Mouse (Mus musculus): ENCODE results near the gene Ncbp3.

Gene Ncbp3

GRCm38 (mm10) chr11:73030821-73031498 lies 16.6 kb upstream of the Ncbp3 start:
- peak; percentile 78 for DNase-seq (ENCODE audit: low read depth)

GRCm38 (mm10) chr11:73031536-73031935 lies 16.0 kb upstream of the Ncbp3 start:
- DNase-seq (ENCODE audit: low read depth): no peak

GRCm38 (mm10) chr11:73036077-73036476 lies 11.5 kb upstream of the Ncbp3 start:
- no peak for DNase-seq (ENCODE audit: low read depth)

- no peak for DNase-seq (ENCODE audit: low read depth)
Observed at GRCm38 (mm10) chr11:73036889-73037288, 10.7 kb upstream of the Ncbp3 start.

- DNase-seq (ENCODE audit: low read depth): no peak
Observed at GRCm38 (mm10) chr11:73037691-73038090, 9.9 kb upstream of the Ncbp3 start.

- DNase-seq (ENCODE audit: low read depth): no peak
Observed at GRCm38 (mm10) chr11:73039102-73039799, 8.3 kb upstream of the Ncbp3 start.

- no peak for DNase-seq (ENCODE audit: low read depth)
Observed at GRCm38 (mm10) chr11:73044229-73044755, 3.3 kb upstream of the Ncbp3 start.

- no peak for DNase-seq (ENCODE audit: low read depth)
Observed at GRCm38 (mm10) chr11:73044789-73045188, 2.8 kb upstream of the Ncbp3 start.

- peak; percentile 62 for DNase-seq (ENCODE audit: low read depth)
Observed at GRCm38 (mm10) chr11:73048030-73048876, 670 bp downstream of the Ncbp3 start.

GRCm38 (mm10) chr11:73049335-73049734 lies 1.8 kb downstream of the Ncbp3 start:
- DNase-seq (ENCODE audit: low read depth): peak; percentile 86

- no peak for DNase-seq (ENCODE audit: low read depth)
Observed at GRCm38 (mm10) chr11:73052795-73053194, 5.2 kb downstream of the Ncbp3 start.

GRCm38 (mm10) chr11:73057701-73058100 lies 10.1 kb downstream of the Ncbp3 start:
- no peak for DNase-seq (ENCODE audit: low read depth)

GRCm38 (mm10) chr11:73059630-73060029 lies 12.0 kb downstream of the Ncbp3 start:
- no peak for DNase-seq (ENCODE audit: low read depth)

- no peak for DNase-seq (ENCODE audit: low read depth)
Observed at GRCm38 (mm10) chr11:73061413-73061812, 13.8 kb downstream of the Ncbp3 start.

- DNase-seq (ENCODE audit: low read depth): no peak
Observed at GRCm38 (mm10) chr11:73071839-73072238, 24.3 kb downstream of the Ncbp3 start.

GRCm38 (mm10) chr11:73076295-73076694 lies 28.7 kb downstream of the Ncbp3 start:
- no peak for DNase-seq (ENCODE audit: low read depth)

GRCm38 (mm10) chr11:73076733-73077132 lies 29.1 kb downstream of the Ncbp3 start:
- no peak for DNase-seq (ENCODE audit: low read depth)

GRCm38 (mm10) chr11:73077211-73077720 lies 29.7 kb downstream of the Ncbp3 start:
- DNase-seq (ENCODE audit: low read depth): no peak

- DNase-seq (ENCODE audit: low read depth): no peak
Observed at GRCm38 (mm10) chr11:73078615-73079014, 31.0 kb downstream of the Ncbp3 start.

GRCm38 (mm10) chr11:73080306-73080705 lies 32.7 kb downstream of the Ncbp3 start:
- no peak for DNase-seq (ENCODE audit: low read depth)

- no peak for DNase-seq (ENCODE audit: low read depth)
Observed at GRCm38 (mm10) chr11:73084303-73084702, 36.7 kb downstream of the Ncbp3 start.

- DNase-seq (ENCODE audit: low read depth): no peak
Observed at GRCm38 (mm10) chr11:73084804-73085231, 37.2 kb downstream of the Ncbp3 start.

Measured in c-Kit-positive CD71-positive TER-119-negative erythroid progenitor cells, embryonic 14.5 days (primary cell).